Mouse (Mus musculus): Measurements from ENCODE around the gene Hoxc10.

Hoxc10 gene

GRCm38 (mm10) chr15:103010847-103011555 is 44.4 kb downstream of the Hoxc10 start:
- no peak for DNase-seq (ENCODE audit: low spot score in 2 of 2)

GRCm38 (mm10) chr15:103011928-103012486 is 45.4 kb downstream of the Hoxc10 start:
- DNase-seq (ENCODE audit: low spot score in 2 of 2), result no peak

GRCm38 (mm10) chr15:103013238-103013984 is 46.8 kb downstream of the Hoxc10 start:
- DNase-seq (ENCODE audit: low spot score in 2 of 2), result no peak

- DNase-seq (ENCODE audit: low spot score in 2 of 2), result no peak
These were observed 47.8 kb downstream of the Hoxc10 start for GRCm38 (mm10) chr15:103014166-103015008.

GRCm38 (mm10) chr15:103015009-103015399 is 48.4 kb downstream of the Hoxc10 start:
- DNase-seq (ENCODE audit: low spot score in 2 of 2), result no peak

GRCm38 (mm10) chr15:103015406-103016166 is 49.0 kb downstream of the Hoxc10 start:
- no peak for DNase-seq (ENCODE audit: low spot score in 2 of 2)

- no peak for DNase-seq (ENCODE audit: low spot score in 2 of 2)
These were observed 52.0 kb downstream of the Hoxc10 start, which contains the start of gene Hoxc4 for GRCm38 (mm10) chr15:103018636-103019035. Hoxc4 (plus strand) TSS chr15:103018934.

- DNase-seq (ENCODE audit: low spot score in 2 of 2), result no peak
These were observed 54.4 kb downstream of the Hoxc10 start for GRCm38 (mm10) chr15:103020899-103021418.

Measured in frontal cortex, postnatal 10 days (tissue).